In genomic region chr13:47238131-47238530, GRCm38 (mm10) we compare ENCODE assay signal across 15 mouse cellular contexts.
DNase-seq lines count a peak whose midpoint lies in the region; ATAC-seq and TF ChIP-seq lines count a peak whose summit lies in the region.
"Had no signal": no experiment of that assay in that cellular context is flagged by ENCODE, and none has a peak within 500 bp of the region (broad histone marks: within the 10 kb centered on the region; RNA-seq: fewer than 3 reads in every experiment).

No protein-coding gene starts in this region.

- WGBS in midbrain, embryonic 11.5 days, result 88% methylated on average over 17 of the region's 17 CpGs
- whole genome bisulfite sequencing in midbrain, embryonic 15.5 days, result 85% methylated on average over 17 of the region's 17 CpGs

- no peak overlapping the region for H3K4me2 ChIP-seq in midbrain, embryonic 11.5 days
- no peak overlapping the region for H3K4me2 ChIP-seq in midbrain, embryonic 15.5 days
- H3K4me2 ChIP-seq: embryonic facial prominence, embryonic 12.5 days; forebrain, embryonic 13.5 days; forebrain, embryonic 15.5 days had no signal

- no peaks in the 10 kb centered on the region for H3K9me3 ChIP-seq in midbrain, embryonic 11.5 days (ENCODE audit: control insufficient read depth, low read length)
- no peaks in the 10 kb centered on the region for H3K9me3 ChIP-seq in midbrain, embryonic 15.5 days
- H3K9me3 ChIP-seq: embryonic facial prominence, embryonic 10.5 days; embryonic facial prominence, embryonic 12.5 days; forebrain, embryonic 13.5 days; forebrain, embryonic 15.5 days had no signal

- no peaks in the 10 kb centered on the region for H3K4me1 ChIP-seq in midbrain, embryonic 11.5 days (ENCODE audit: control insufficient read depth, insufficient read depth, low read length)
- no peaks in the 10 kb centered on the region for H3K4me1 ChIP-seq in midbrain, embryonic 15.5 days
- H3K4me1 ChIP-seq: embryonic facial prominence, embryonic 10.5 days; embryonic facial prominence, embryonic 12.5 days; forebrain, embryonic 13.5 days; forebrain, embryonic 15.5 days had no signal

- no peak overlapping the region for H3K27ac ChIP-seq in midbrain, embryonic 11.5 days (ENCODE audit: low read depth, low read length)
- H3K27ac ChIP-seq in midbrain, embryonic 15.5 days, result no peak overlapping the region
- H3K27ac ChIP-seq: embryonic facial prominence, embryonic 10.5 days; embryonic facial prominence, embryonic 12.5 days; forebrain, embryonic 13.5 days; forebrain, embryonic 15.5 days had no signal

- H3K4me3 ChIP-seq in midbrain, embryonic 11.5 days (ENCODE audit: low read depth, low read length), result no peak overlapping the region
- H3K4me3 ChIP-seq in midbrain, embryonic 15.5 days, result no peak overlapping the region
- H3K4me3 ChIP-seq: embryonic facial prominence, embryonic 10.5 days; embryonic facial prominence, embryonic 12.5 days; forebrain, embryonic 13.5 days; forebrain, embryonic 15.5 days had no signal

- H3K9ac ChIP-seq in midbrain, embryonic 11.5 days (ENCODE audit: low read length), result no peak overlapping the region
- H3K9ac ChIP-seq in midbrain, embryonic 15.5 days, result no peak overlapping the region
- H3K9ac ChIP-seq: embryonic facial prominence, embryonic 12.5 days; forebrain, embryonic 13.5 days; forebrain, embryonic 15.5 days had no signal

- no peaks in the 10 kb centered on the region for H3K36me3 ChIP-seq in midbrain, embryonic 11.5 days (ENCODE audit: control insufficient read depth, insufficient read depth, low read length)
- H3K36me3 ChIP-seq in midbrain, embryonic 15.5 days (replicated peaks), result no peaks in the 10 kb centered on the region
- H3K36me3 ChIP-seq: embryonic facial prominence, embryonic 10.5 days; embryonic facial prominence, embryonic 12.5 days; forebrain, embryonic 15.5 days had no signal

- POLR2A ChIA-PET in Patski (lab: Charles Lee), result no interaction called here

- no peak for ATAC-seq in midbrain, embryonic 11.5 days (ENCODE audit: low FRiP score)
- ATAC-seq in midbrain, embryonic 15.5 days (replicated peaks), result no peak
- ATAC-seq in Patski, result peak; percentile 73
- ATAC-seq: activated CD4-positive, CD25-positive, alpha-beta regulatory T cell, adult 4 months; forebrain, embryonic 13.5 days; forebrain, embryonic 15.5 days had no signal

- peak; percentile 17 to 47 for DNase-seq in kidney, postnatal 4 days
- no peak for DNase-seq in kidney, adult 11 months
- DNase-seq in midbrain, embryonic 11.5 days (ENCODE audit: low spot score, missing footprints), result peak; percentile 54
- DNase-seq in Patski (ENCODE audit: low read depth, low spot score), result peak; percentile 77
- no peak for DNase-seq in layer of hippocampus, adult 8-10 months (ENCODE audit: low spot score in 2 of 2)
- DNase-seq: adrenal gland, adult 8-10 months; adrenal gland, postnatal 14 days; adrenal gland, postnatal 36 days; cerebellum, adult 11-12 months had no signal

- TF ChIP-seq CTCF in Patski (IDR thresholded peaks at IDR 0.05), result no peak

- CTCF ChIA-PET in Patski (lab: Charles Lee), result no interaction called here

- in situ Hi-C loops in Patski (cut with MboI; ENCODE audit: low pct_unique_long_range_greater_than_20kb), result no loop called here

- no peaks in the 10 kb centered on the region for H3K27me3 ChIP-seq in midbrain, embryonic 11.5 days (ENCODE audit: control insufficient read depth, insufficient read depth, low read length)
- no peaks in the 10 kb centered on the region for H3K27me3 ChIP-seq in midbrain, embryonic 15.5 days (replicated peaks)
- no peaks in the 10 kb centered on the region for H3K27me3 ChIP-seq in Patski
- H3K27me3 ChIP-seq: embryonic facial prominence, embryonic 12.5 days; forebrain, embryonic 13.5 days; forebrain, embryonic 15.5 days had no signal

Comparison
In these comparisons a context has a peak if more than half of its experiments do, and no peak if none do; other contexts are left out.
1. DNase-seq: peak in kidney, postnatal 4 days (2 of 2), midbrain, embryonic 11.5 days (single experiment) and Patski (single experiment); none in kidney, adult 11 months (single experiment) and layer of hippocampus, adult 8-10 months (0 of 2).